Mouse (Mus musculus): Measurements from ENCODE around the gene Rhbdd3. TPM values are rescaled to one million over a fixed set of nuclear protein-coding genes. Genes with fewer than 3 reads are reported as not detected.

The Rhbdd3 gene
- total RNA-seq, 1 experiment from 2014 or later = 5.2 TPM

GRCm38 (mm10) chr11:5151680-5152337 lies 53.1 kb downstream of the Rhbdd3 start, which contains the start of gene Emid1:
TSS of gene Emid1 (minus strand) at chr11:5152257.
- ATAC-seq (ENCODE audit: extremely low read depth, insufficient number of reproducible peaks, low FRiP score, poor library complexity, severe bottlenecking) = no peak

- no peak for ATAC-seq (ENCODE audit: extremely low read depth, insufficient number of reproducible peaks, low FRiP score, poor library complexity, severe bottlenecking)
Observed at GRCm38 (mm10) chr11:5154961-5155805, 56.5 kb downstream of the Rhbdd3 start.

Other genes with a start within 250 kb of the Rhbdd3 start
- gene Nf2, start 249.4 kb upstream of the Rhbdd3 start, total RNA-seq (2017) = 44.2 and 44.3 TPM in 2 replicates
- 10.1 and 10.9 TPM in 2 replicates for gene Nipsnap1, start 225.0 kb upstream of the Rhbdd3 start, total RNA-seq (2017)
- 39.8 and 48.9 TPM in 2 replicates for gene Thoc5, start 203.6 kb upstream of the Rhbdd3 start, total RNA-seq (2017)
- gene Nefh, start 150.9 kb upstream of the Rhbdd3 start, total RNA-seq (2017) = 0.47 TPM in 1 of 2 replicates, not detected in the other
- 37.9 and 46.7 TPM in 2 replicates for gene Ap1b1, start 112.1 kb upstream of the Rhbdd3 start, total RNA-seq (2017)
- gene Rasl10a, start 40.8 kb upstream of the Rhbdd3 start, total RNA-seq (2017) = 1.6 and 1.9 TPM in 2 replicates
- 7.0 and 9.5 TPM in 2 replicates for gene Gas2l1, start 33.6 kb upstream of the Rhbdd3 start, total RNA-seq (2017)
- 573 and 592 TPM in 2 replicates for gene Ewsr1, start 340 bp downstream of the Rhbdd3 start, total RNA-seq (2017)
- 13.4 and 15.8 TPM in 2 replicates for gene Emid1, start 53.3 kb downstream of the Rhbdd3 start, total RNA-seq (2017)
- gene Kremen1, start 162.6 kb downstream of the Rhbdd3 start, total RNA-seq (2017) = 7.5 and 8.5 TPM in 2 replicates

Measured in neutrophil, adult 5-6 weeks (primary cell).